ENCODE assay signal across 9 mouse cellular contexts in the genomic region with DNA sequence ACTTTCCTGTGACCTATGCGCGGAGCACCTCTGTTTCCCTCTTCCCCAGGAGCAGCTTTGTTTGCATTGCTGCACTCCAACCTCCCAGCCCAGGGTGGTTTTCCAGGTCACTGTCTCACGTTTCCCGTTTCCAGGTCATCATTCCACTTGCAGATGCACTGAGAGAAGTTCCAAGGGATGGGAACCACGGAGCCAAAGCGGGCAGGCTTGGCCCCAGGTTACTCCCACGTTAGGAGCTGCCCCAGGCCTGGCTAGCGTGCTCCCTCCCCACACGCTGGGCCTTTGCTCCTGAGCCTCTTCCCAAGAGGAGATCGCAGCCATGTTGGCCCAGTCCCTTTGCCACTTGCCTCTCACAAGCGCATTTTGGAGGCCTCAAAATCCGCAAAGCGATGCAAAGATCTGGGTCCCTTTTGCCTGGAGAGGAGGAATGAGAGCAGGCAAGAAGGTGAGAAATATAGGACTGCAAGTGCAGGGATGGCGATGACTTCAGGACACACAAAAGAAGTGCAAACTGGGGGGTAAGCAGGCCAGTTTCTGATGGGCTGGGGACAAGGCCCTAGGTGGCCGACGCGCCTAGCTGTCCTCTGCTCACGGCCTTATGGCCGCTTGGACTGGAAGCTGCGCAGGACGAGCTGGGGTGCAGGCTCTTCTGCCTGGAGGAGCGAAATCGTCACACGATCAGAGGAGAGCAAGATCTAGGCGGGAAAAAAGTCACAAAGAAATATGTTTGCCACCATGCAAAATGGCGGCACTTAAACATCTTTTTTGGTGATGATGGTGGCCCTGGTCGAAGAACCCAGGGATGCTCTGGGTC. TPM values are rescaled to one million over a fixed set of nuclear protein-coding genes. Genes with fewer than 3 reads are reported as not detected.
DNase-seq lines count a peak whose midpoint lies in the region; ATAC-seq and TF ChIP-seq lines count a peak whose summit lies in the region.
"Had no signal": no experiment of that assay in that cellular context is flagged by ENCODE, and none has a peak within 500 bp of the region (broad histone marks: within the 10 kb centered on the region; RNA-seq: fewer than 3 reads in every experiment).

No protein-coding gene starts in this region.

- H3K27me3 ChIP-seq in embryonic facial prominence, embryonic 14.5 days (replicated peaks; ENCODE audit: control insufficient read depth, insufficient read depth, low read length) = no peaks in the 10 kb centered on the region
- no peaks in the 10 kb centered on the region for H3K27me3 ChIP-seq in neural tube, embryonic 11.5 days (ENCODE audit: control insufficient read depth, insufficient read depth, low read length)
- peaks cover 2% of the 10 kb centered on the region for H3K27me3 ChIP-seq in thymus, adult 2 months (ENCODE audit: control insufficient read depth, insufficient read depth, low read length)

- peak; percentile 24; the same call in 1 of the 2 replicates for ATAC-seq in embryonic facial prominence, embryonic 14.5 days (ENCODE audit: low read depth)
- peak; percentile 29; the same call in 1 of the 2 replicates for ATAC-seq in neural tube, embryonic 11.5 days (ENCODE audit: insufficient read depth, low FRiP score, low TSS enrichment)
- no peak for ATAC-seq in CD4-positive, CD25-positive, alpha-beta regulatory T cell, adult 4 months
- ATAC-seq in cerebellum, adult (ENCODE audit: insufficient number of reproducible peaks, low FRiP score, low TSS enrichment) = no peak

- peak overlapping the region; percentile 65 for H3K4me2 ChIP-seq in embryonic facial prominence, embryonic 14.5 days (ENCODE audit: low read depth, low read length)
- H3K4me2 ChIP-seq in neural tube, embryonic 11.5 days (ENCODE audit: low read depth) = peak overlapping the region; percentile 84

- H3K36me3 ChIP-seq in embryonic facial prominence, embryonic 14.5 days (ENCODE audit: control insufficient read depth, insufficient read depth, low read length) = no peaks in the 10 kb centered on the region
- H3K36me3 ChIP-seq in neural tube, embryonic 11.5 days (ENCODE audit: control insufficient read depth, insufficient read depth, low read length) = no peaks in the 10 kb centered on the region
- no peaks in the 10 kb centered on the region for H3K36me3 ChIP-seq in thymus, adult 2 months (ENCODE audit: control insufficient read depth, insufficient read depth, low read length)

- DNase-seq in kidney, adult 18-20 months = peak; percentile 35
- DNase-seq in kidney, adult 11 months = no peak
- no peak for DNase-seq in embryonic facial prominence, embryonic 14.5 days (ENCODE audit: low spot score)
- peak; percentile 35 for DNase-seq in kidney, postnatal 10 days
- peak; percentile 67 for DNase-seq in neural tube, embryonic 11.5 days (ENCODE audit: low spot score)
- DNase-seq in thymus, adult 2 months = no peak

- TF ChIP-seq POLR2A in thymus, adult 2 months (IDR thresholded peaks at IDR 0.05; ENCODE audit: control insufficient read depth, extremely low read depth, insufficient read depth, low read length, poor library complexity) = no peak

- H3K4me1 ChIP-seq in embryonic facial prominence, embryonic 14.5 days (ENCODE audit: control insufficient read depth, insufficient read depth, low read length) = peaks cover 44% of the 10 kb centered on the region
- H3K4me1 ChIP-seq in neural tube, embryonic 11.5 days (ENCODE audit: control insufficient read depth, insufficient read depth, low read length) = peaks cover 40% of the 10 kb centered on the region
- no peaks in the 10 kb centered on the region for H3K4me1 ChIP-seq in thymus, adult 2 months (replicated peaks; ENCODE audit: control insufficient read depth, insufficient read depth, low read length)

- peak overlapping the region; percentile 72 for H3K9ac ChIP-seq in embryonic facial prominence, embryonic 14.5 days (ENCODE audit: low read depth, low read length)
- peak overlapping the region; percentile 90 for H3K9ac ChIP-seq in neural tube, embryonic 11.5 days (ENCODE audit: low read length)

- 24% methylated on average over 27 of the region's 27 CpGs for WGBS in embryonic facial prominence, embryonic 14.5 days
- WGBS in neural tube, embryonic 11.5 days = 5% methylated on average over 27 of the region's 27 CpGs
- 97% methylated on average over 27 of the region's 27 CpGs for WGBS in thymus, adult 2 months

- H3K9me3 ChIP-seq in embryonic facial prominence, embryonic 14.5 days (ENCODE audit: control insufficient read depth, low read length) = no peaks in the 10 kb centered on the region
- no peaks in the 10 kb centered on the region for H3K9me3 ChIP-seq in neural tube, embryonic 11.5 days (ENCODE audit: control insufficient read depth, low read length)

- no peak for TF ChIP-seq CTCF in thymus, adult 2 months (IDR thresholded peaks at IDR 0.05; ENCODE audit: borderline replicate concordance, control insufficient read depth, extremely low read depth, insufficient read depth, low read length, poor library complexity)

- peak overlapping the region; percentile 62 for H3K27ac ChIP-seq in embryonic facial prominence, embryonic 14.5 days (replicated peaks; ENCODE audit: low read depth, low read length)
- peak overlapping the region; percentile 96 for H3K27ac ChIP-seq in neural tube, embryonic 11.5 days (ENCODE audit: low read depth, low read length)
- no peak overlapping the region for H3K27ac ChIP-seq in thymus, adult 2 months (ENCODE audit: control insufficient read depth, insufficient read depth, low read length)

- peak overlapping the region; percentile 10 for H3K4me3 ChIP-seq in embryonic facial prominence, embryonic 14.5 days (ENCODE audit: low read depth, low read length)
- H3K4me3 ChIP-seq in neural tube, embryonic 11.5 days (ENCODE audit: low read depth, low read length) = peak overlapping the region; percentile 34
- no peak overlapping the region for H3K4me3 ChIP-seq in thymus, adult 2 months (ENCODE audit: control insufficient read depth, insufficient read depth, low read length)
- H3K4me3 ChIP-seq: erythroblast, embryonic 14.5 days had no signal

RNA-seq across cellular contexts. Expression of gene A930004D18Rik, which starts 3.0 kb away (rescaled TPM):
- 6.9 and 9.1 TPM in 2 replicates for polyA plus RNA-seq in embryonic facial prominence, embryonic 14.5 days (2014; fragmentation: Nextera tagmentation; extraction: Ambion mirVana)
- 6.9 and 7.6 TPM in 2 replicates for polyA plus RNA-seq in neural tube, embryonic 11.5 days (2014; fragmentation: Nextera tagmentation; extraction: Ambion mirVana)
- 1 to 10 TPM; 2.0 to 2.1 TPM for polyA plus RNA-seq in CD4-positive, CD25-positive, alpha-beta regulatory T cell, adult 4 months (2017; shearing (Covaris generic))
- 0.37 and 0.75 TPM in 2 replicates for polyA plus RNA-seq in thymus, adult 2 months (2012; rRNA removed)
- polyA plus RNA-seq: erythroblast, embryonic 14.5 days had no signal

RNA-seq across cellular contexts. Expression of gene Skida1, which starts 8.3 kb away (rescaled TPM):
- 4.0 and 5.8 TPM in 2 replicates for polyA plus RNA-seq in embryonic facial prominence, embryonic 14.5 days (2014; fragmentation: Nextera tagmentation; extraction: Ambion mirVana)
- 12.0 and 15.5 TPM in 2 replicates for polyA plus RNA-seq in neural tube, embryonic 11.5 days (2014; fragmentation: Nextera tagmentation; extraction: Ambion mirVana)
- polyA plus RNA-seq in CD4-positive, CD25-positive, alpha-beta regulatory T cell, adult 4 months (2017; shearing (Covaris generic)) = under 1 TPM in 1 of 2 experiments, not detected in 1; 0.74 TPM
- 0.38 and 0.41 TPM in 2 replicates for polyA plus RNA-seq in thymus, adult 2 months (2012; rRNA removed)
- polyA plus RNA-seq: erythroblast, embryonic 14.5 days had no signal

RNA-seq across cellular contexts. Expression of gene Mllt10, which starts 14.5 kb away (rescaled TPM):
- 27.4 and 32.1 TPM in 2 replicates for polyA plus RNA-seq in embryonic facial prominence, embryonic 14.5 days (2014; fragmentation: Nextera tagmentation; extraction: Ambion mirVana)
- 39.4 and 42.6 TPM in 2 replicates for polyA plus RNA-seq in neural tube, embryonic 11.5 days (2014; fragmentation: Nextera tagmentation; extraction: Ambion mirVana)
- polyA plus RNA-seq in CD4-positive, CD25-positive, alpha-beta regulatory T cell, adult 4 months (2017; shearing (Covaris generic)) = 10 to 100 TPM; 34.9 to 41.4 TPM
- 75.4 and 90.3 TPM in 2 replicates for polyA plus RNA-seq in thymus, adult 2 months (2012; rRNA removed)

RNA-seq across cellular contexts. Expression of gene H2al2a, which starts 43.8 kb away (rescaled TPM):
- polyA plus RNA-seq in embryonic facial prominence, embryonic 14.5 days (2014; fragmentation: Nextera tagmentation; extraction: Ambion mirVana) = not detected in 2 replicates
- polyA plus RNA-seq in neural tube, embryonic 11.5 days (2014; fragmentation: Nextera tagmentation; extraction: Ambion mirVana) = not detected in 2 replicates
- polyA plus RNA-seq in CD4-positive, CD25-positive, alpha-beta regulatory T cell, adult 4 months (2017; shearing (Covaris generic)) = not detected
- polyA plus RNA-seq in thymus, adult 2 months (2012; rRNA removed) = not detected in 2 replicates
- polyA plus RNA-seq: erythroblast, embryonic 14.5 days had no signal

Comparison
In these comparisons a context has a peak if more than half of its experiments do, and no peak if none do; other contexts are left out.
1. DNase-seq: peak in kidney, adult 18-20 months (single experiment), kidney, postnatal 10 days (single experiment) and neural tube, embryonic 11.5 days (single experiment); none in kidney, adult 11 months (single experiment), embryonic facial prominence, embryonic 14.5 days (single experiment) and thymus, adult 2 months (single experiment).
2. ATAC-seq: peak in embryonic facial prominence, embryonic 14.5 days (single experiment) and neural tube, embryonic 11.5 days (single experiment); none in CD4-positive, CD25-positive, alpha-beta regulatory T cell, adult 4 months (single experiment) and cerebellum, adult (single experiment).